Mouse (Mus musculus): Measurements from ENCODE around the gene Hs3st6.

The Hs3st6 gene

GRCm38 (mm10) chr17:24766266-24766875, 13.6 kb downstream of the Hs3st6 start:
- DNase-seq (ENCODE audit: low read depth): no peak

DNA sequence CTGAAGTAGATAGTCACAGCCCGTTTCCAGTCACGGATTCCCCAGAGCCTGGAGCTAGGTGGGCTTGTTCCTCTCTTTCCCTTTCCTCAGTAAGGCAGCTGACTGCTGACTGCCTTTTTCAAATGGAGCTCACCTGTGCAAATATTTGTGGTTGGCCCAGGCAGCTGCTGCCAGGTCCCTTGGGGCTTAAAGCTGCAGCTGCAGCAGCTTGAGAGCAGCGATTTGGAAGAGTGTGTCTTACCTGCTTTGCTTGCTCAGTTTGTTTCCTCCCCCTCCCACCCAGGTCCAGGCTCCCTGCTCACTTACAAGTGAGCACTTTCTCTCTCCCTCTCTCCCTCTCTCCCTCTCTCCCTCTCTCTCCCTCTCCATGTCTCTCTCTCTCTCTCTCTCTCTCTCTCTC, 16.4 kb downstream of the Hs3st6 start:
- no peak for DNase-seq (ENCODE audit: low read depth)

- DNase-seq (ENCODE audit: low read depth): peak; percentile 34
Measured at GRCm38 (mm10) chr17:24773241-24773640, 20.5 kb downstream of the Hs3st6 start.

DNA sequence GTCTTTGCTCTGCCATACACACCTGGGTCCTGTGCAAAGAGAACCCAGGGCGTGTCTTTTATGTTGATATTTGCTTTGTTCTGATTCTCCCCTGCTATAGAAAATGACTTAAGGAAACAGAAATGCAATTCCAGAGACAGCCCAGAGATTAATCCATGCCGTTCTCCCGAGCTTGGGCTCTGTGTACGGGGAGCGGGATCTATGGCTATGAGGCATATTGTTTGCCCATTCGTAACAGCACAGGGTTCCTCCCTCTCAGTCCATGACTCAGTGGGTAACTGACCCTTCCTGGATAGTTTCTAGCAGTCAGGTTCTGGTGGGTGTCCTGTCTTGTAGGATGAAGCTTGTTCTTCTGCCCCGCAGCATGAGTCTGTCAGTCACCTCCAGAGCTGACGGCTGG, 22.4 kb downstream of the Hs3st6 start:
- DNase-seq (ENCODE audit: low read depth): no peak

DNA sequence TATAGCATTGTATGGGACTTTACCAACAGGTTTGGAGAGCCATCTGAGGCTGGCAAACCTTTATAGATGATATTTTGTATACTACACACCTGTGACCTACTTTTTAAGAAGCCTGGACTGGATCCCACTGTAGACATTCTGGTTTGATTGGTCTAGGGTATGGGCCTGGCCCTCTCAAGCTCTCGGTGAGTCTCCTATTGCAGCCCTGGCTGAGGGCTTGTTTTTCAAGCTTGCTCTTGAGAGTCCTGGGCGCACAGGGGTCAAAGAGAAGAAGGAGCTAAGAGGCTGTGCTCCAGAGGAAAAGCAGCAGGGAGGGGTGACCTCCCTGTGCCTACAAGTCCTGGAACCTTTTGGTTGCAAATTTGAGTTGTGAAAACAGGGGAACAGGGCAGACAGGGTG, 24.3 kb downstream of the Hs3st6 start:
- DNase-seq (ENCODE audit: low read depth): no peak

DNA sequence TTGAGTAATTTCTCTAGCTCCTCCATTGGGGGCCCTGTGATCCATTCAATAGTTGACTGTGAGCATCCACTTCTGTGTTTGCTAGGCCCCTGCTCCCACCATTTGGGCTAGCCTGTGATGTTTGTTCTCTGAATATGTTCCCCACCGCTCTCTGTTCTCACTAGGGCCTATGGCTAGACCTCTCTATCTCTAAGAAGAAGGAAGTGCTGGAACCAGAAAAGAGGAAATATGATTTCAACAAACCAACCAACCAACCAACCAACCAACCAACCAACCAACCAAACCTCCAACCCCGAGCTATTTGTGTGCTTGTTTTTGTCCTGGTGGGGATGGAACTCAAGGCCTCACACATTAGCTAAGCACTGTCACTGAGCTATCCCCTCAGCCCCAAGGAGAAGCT, 28.0 kb downstream of the Hs3st6 start:
- DNase-seq (ENCODE audit: low read depth): no peak

DNA sequence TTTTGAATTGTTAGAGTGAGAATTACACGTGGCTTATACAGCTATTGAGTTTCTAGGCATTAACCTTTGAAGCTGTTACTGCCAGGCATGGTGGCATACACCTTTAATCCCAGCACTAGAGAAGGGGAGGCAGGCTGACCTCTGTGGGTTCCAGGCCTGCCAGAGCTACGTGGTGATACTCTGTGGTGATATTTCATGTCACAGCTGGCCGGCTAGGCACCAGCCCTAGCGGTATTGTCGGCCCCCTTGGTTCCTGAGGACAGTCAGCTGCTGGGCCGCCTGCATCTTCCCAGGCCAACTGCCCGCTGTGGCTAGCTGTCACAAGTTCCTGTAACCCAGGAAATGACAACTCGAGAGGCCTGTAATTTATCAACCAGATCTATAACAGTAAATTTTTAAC, 39.4 kb downstream of the Hs3st6 start:
- no peak for DNase-seq (ENCODE audit: low read depth)

- DNase-seq (ENCODE audit: low read depth): no peak
Measured at GRCm38 (mm10) chr17:24794791-24795190, 42.0 kb downstream of the Hs3st6 start.

GRCm38 (mm10) chr17:24796969-24797368, 44.2 kb downstream of the Hs3st6 start:
- no peak for DNase-seq (ENCODE audit: low read depth)

DNA sequence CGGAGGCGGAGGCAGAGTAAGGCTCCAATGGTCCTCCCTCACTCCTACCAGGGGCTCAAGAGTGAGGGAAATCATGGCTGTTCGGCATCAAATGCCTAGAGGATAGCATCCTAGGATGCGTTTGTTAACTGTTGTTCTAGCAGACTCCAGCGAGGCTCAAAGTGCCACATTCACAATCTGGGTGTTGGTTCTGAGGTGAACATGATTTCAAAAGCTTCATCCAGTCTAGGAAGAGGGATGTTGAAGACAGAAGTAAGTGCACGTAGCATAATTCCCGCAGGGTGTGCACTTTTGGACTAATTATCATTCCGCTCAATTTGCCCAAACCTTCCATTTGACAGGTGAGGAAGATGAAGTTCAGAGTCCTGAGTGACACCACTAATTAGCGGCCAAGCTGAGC, 45.4 kb downstream of the Hs3st6 start:
- no peak for DNase-seq (ENCODE audit: low read depth)

DNA sequence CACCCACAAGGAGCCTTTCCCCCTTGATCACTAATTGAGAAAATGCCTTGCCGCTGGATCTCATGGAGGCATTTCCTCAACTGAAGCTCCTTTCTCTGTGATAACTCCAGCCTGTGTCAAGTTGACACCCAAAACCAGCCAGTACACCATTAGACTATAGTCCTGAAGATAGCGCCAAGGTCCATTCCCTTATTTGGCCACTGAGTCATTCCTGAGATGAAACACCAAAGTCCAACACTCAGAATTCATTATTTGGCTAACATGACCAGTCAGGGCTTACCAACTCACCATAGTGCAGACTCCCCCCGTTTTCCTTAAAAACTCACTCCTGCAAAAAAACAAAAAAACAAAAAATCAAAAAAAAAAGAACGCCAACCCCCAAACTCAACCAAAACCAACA, 46.7 kb downstream of the Hs3st6 start:
- no peak for DNase-seq (ENCODE audit: low read depth)

DNA sequence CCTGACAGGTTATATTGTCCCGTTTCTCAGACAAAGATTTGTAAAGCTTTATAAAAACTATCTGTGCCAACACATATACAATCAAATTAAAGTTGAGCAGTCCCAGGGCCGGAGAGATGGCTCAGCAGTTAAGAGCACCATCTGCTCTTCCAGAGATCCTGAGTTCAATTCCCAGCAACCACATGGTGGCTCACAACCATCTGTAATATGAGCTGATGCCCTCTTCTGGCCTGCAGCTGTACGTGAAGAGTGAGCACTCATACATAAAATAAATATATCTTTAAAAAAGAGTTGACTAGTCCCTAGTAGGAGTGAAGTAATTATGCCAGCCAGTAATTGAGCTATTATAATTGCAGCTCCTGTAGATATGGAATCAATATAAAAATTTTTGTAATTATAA, 47.7 kb downstream of the Hs3st6 start:
- no peak for DNase-seq (ENCODE audit: low read depth)

DNA sequence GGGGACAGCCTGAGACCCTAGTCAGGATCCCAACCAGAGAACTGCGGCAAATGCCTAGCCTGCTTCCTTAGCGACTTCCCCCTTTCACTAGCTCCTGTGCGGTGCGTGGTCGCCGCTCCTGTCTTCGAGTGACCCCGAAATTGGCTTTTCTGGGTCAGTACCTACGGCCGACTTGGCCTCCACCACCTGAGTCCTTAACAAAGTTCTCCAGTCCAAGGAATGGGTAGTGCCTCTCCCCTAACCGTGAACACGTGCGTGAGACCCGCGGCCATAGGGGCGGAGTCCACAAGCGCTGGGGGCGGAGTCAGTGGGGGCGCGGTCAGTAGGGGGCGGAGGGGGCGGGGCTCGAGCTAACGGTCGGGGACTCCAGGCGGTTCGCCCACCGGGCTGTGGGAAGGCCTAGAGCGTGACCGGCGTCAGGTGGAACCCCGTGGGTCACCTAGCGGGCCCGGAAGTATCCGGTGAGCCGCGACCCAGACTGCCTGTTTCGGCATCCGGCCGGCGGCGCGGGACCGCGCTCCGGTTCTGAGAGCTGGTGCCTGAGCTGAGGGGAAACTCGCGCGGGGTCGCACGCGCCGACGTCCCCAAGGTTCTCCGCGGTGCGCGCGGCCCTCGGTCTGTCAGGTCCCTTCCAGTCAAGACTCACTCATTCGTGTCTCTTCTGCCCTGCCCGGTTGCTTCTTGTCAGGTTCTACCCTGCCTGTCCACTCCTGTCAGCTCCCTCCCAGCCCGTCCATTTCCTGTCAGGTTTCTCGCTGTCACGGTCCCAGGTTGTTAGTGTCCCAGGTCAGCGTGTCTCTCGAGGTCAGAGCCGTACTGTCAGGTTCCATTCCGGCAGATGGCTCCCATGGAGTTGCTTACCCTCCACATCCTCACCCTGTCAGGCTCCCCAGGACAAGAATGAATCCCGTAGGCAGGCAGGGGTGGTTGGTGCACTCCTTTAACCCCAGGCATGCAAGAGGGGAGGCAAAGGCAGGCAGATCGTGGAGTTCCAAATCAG, 51.5 kb downstream of the Hs3st6 start, which contains the start of gene Meiob:
TSS of gene Meiob (plus strand) at position 338 of the 1,000 bp plus-strand sequence.
- peak; percentile 83 for DNase-seq (ENCODE audit: low read depth)
